Mouse (Mus musculus): ENCODE data around the gene Ldhb.
A peak's percentile ranks its signal among the peaks of the same experiment; 100 is the strongest.
"Not testable (repeated sequence)": the region's sequence is repeated elsewhere in the genome, so short reads cannot be mapped to it uniquely, and the experiment has no call there.

Gene Ldhb

DNA sequence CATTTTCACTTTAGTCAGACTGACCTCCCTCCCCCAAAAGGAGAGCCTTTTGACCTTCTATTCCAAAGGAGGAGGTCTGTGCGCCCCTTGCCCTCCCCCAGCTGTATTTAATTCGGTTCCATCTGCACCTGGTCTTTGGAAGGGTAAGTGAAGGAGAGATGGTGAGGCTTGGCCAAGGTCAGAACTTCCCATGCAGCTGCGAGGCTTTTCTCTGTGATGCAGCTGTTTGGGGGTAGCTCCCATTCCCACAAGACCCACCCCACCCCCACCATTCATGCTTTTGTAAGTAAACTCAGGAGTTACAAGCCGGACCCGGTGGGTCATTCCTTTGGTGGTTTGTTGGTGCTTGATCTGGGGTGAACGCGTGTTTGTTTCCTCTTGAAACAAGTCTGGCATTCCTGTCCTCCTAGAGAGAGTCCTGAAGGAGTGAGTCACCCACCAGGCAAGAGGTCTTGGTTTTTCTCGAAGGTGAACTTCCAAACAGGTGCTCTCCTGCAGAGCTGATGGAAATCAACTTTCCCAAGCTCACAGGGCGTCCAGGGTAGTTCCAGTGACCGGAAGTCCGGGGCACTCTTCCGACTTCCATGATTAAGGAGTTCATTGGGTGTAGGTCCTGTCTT is 3.9 kb upstream of the Ldhb start:
- no peak for DNase-seq

GRCm38 (mm10) chr6:142508663-142509062 is 906 bp upstream of the Ldhb start:
- DNase-seq: no peak

DNA sequence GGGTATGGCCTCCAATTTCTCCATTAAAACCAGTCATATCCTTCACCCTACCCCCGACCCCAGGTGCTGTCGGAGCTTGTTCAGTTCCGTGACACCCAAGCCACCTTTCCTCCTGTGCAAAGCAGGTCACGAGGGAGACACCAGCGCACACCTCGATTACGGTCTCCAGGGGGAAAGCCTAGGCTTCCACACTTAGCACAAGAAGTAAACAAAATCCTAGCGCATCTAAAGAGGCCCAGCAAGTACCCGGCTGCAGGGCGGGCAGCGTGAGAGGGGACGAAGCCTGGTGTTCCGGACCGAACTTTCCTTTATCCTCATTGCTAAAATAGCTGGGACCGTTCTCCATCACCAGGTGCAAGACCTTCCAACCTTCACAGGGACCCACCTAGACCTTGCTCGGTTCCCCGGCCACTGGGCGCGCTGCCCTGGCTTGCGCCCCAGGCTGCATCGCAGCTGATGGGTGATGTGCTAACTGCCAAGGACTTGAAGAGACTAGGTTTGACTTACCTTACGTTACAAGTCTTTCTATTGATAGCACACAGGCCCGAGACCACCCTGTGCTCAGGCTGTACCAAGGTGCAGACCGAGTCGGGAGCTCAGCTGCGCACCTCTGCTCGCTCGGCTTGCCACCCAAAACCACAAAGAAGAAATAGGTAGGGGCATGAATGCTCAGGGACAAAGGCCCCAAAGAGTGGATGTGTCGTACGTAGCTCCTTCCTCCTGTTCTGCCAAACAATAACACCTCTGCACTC is 548 bp downstream of the Ldhb start:
- DNase-seq: peak; percentile 31 to 50

GRCm38 (mm10) chr6:142506338-142507032 is 1.3 kb downstream of the Ldhb start:
- DNase-seq: peak in 1 of 2 experiments; percentile 27

DNA sequence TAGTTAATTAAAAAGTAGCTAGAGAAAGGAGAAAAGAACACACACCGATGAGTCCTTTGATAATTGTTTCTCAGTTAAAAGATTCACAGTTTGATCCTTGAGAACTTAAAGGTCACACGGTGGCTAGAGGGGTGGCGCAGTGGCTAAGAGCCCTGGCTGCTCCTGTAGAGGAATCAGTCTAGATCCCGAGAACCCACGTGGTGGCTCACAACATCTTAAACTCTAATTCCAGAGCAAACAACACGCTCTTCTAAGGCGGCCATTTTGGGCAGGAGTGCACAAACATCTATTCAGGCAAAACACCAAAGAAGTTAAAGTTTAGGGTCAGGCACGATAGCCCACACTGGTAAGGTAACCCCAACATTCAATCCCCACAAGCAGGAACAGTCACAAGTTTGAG is 4.2 kb downstream of the Ldhb start:
- DNase-seq: no peak

GRCm38 (mm10) chr6:142502519-142503125 is 5.1 kb downstream of the Ldhb start:
- no peak for DNase-seq

DNA sequence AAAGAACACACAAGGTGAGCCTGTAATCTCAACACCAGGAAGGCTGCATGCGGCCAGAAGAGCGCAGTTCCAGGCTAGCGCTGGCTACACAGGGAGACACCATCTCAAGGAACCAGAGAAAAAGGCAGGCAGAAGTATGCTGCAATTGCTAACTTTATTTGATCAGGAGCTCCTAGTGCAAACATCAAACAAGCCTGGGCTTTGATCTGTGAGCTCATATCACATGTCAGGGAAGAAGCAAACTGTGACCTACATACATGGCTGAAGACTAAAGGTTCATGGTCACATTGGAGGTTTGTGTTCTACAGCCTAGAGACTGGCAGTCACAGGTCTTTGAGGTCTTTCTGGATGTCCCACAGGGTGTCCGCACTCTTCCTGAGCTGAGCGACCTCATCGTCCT is 17.6 kb downstream of the Ldhb start:
- DNase-seq: not testable (repeated sequence)

- DNase-seq: no peak
Observed at GRCm38 (mm10) chr6:142487638-142488037, 20.1 kb downstream of the Ldhb start.

DNA sequence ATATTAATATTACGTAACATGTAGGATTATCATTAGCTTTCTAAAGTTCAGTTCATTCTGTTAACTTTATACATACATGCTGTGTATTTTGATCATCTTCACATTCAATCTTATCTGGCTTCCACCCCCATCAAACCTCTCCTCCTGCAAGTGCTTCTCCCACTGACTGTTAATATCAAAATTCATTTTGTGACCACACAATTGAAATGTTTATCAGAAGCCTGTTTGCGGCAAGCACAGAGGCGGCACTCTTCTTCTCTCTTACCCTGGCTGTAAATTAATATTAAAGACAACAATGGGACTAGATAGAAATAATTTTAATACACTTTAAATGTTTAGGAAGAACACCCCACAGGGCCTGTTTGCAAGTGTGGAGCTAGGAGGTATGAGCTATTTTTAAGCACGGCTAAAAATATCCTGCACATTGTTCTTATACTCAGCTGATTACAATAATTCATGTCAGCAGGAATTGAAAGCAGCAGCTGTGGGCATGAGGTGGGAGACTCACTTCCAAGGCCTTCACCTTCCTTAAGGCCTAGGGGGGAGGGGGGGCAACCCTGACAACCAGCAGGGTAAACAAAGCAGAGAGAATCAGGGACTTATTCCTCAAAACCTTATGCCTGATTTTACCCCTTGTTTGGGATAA is 22.2 kb downstream of the Ldhb start:
- DNase-seq: no peak

DNA sequence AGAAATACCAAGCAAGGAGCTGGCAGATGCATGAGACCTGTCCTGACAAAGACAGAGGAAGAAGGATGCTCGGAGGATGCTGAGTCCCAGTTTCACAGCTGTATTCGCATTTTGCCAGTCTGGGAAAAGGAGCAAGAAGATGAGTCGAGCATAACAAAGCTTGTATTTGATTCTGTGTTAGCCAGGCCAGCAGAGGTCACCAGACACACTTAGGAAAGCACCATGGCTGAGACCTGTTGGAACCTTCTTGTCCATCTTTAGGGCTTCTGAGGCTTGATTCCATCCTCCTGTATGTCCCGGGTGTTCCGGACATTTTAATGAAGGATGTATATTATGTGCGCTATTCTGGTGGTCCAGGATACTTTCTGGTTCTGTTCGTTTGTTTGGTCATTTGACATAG is 30.5 kb downstream of the Ldhb start:
- no peak for DNase-seq

GRCm38 (mm10) chr6:142472801-142473203 is 35.0 kb downstream of the Ldhb start, which contains the start of gene Gys2:
Gys2 (minus strand) TSS chr6:142473109.
- DNase-seq: no peak

DNA sequence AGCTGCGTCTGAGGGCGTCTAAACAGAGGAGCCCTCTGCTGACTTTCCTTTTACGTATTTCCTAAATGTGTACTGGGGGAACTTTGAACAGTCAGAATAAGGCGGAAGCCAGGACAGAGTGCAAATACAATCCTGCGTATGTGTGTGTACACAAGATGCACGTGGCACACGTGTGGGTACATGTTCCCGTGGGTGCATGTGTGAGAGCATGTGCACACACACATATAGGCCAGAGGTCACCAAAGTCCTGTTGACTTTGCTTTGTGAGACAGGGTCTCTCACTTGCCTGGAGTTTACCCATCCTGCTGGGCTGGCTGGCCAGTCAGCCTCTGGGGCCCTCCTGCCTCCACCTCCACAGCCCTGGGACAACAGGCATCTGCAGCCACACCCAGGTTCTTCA is 36.6 kb downstream of the Ldhb start:
- DNase-seq: no peak

- no peak for DNase-seq
Observed at GRCm38 (mm10) chr6:142469602-142470001, 38.2 kb downstream of the Ldhb start.

GRCm38 (mm10) chr6:142462194-142462593 is 45.6 kb downstream of the Ldhb start:
- no peak for DNase-seq

DNA sequence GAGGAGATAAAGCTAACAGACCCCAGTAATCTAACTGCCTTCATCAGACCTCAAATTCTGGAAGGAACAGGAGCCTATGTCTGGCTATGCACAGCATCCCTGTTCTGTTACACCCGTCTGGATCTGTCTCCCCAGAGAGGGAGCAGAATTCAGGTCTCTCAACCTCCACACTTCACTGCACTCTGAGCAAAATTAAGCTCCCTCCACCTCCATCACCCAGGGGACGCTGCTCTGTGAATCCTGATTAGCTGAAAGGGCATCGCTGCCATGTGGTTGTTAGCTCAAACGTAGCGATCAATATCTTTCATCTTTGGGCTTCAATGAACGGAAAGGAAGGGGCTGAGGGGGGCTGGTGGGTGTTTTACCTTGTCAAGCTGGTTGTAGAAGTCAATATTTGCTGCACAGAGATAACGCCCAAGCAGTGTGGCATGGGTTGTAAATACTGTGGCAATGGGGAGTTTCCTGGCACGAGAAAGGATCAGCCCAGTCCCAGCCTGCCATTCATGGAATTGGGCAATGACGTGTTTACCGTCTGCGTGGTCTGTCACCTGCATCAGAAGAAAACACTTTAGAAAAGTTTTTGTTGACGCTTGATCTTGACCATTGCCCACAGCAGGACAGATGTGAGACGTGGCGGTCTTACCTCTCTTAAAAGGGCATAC is 48.6 kb downstream of the Ldhb start:
- DNase-seq: no peak

DNA sequence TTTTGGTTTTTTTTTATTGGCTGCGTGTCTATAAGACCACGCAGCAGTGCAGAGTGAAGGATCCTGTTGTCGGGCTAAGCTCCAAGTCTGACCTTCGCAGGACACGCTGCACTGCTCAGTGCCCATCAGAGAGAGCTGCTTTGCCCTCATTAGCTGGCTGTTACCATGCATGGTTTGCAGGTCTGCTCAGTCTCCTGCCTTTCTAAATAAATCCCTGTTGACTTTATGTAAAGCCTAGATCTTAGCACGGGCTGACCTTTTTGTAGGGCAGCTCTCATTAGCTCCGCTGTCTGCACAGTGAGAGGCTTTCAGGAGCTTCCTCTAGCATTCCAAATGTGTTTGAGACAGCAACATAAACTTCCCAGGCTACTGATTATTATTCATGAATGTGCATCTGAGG is 49.7 kb downstream of the Ldhb start:
- no peak for DNase-seq

- no peak for DNase-seq
Observed at GRCm38 (mm10) chr6:142455314-142455996, 52.3 kb downstream of the Ldhb start.

DNA sequence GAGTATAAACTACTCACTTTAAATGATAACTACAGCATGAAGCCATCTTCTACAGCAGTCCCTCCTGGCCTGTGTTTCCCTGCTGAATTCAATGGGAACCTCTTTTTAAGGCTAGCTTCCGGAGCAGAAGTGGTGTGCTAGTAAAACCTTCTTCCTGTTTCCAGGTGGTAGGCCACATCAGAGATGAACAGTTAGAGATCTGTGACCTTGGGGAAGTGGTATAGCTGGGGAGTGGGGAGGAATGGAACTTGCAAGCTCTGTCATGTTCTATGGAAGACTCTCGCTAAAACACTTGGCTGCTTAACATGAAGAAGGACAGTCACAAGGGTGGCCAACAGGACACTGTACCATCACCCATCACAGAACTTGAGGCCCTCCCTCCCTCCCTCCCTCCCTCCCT is 54.4 kb downstream of the Ldhb start:
- no peak for DNase-seq

GRCm38 (mm10) chr6:142451381-142451780 is 56.4 kb downstream of the Ldhb start:
- no peak for DNase-seq
